Mouse (Mus musculus) E14TG2a.4 (cell line): ENCODE measurements around the gene Ulk3.

ENCODE experiments used
- H3K27me3 ChIP-seq: 2 replicates; pipeline ENCODE4 v1.6.1; 2014; ENCODE audit warnings: low read length, control low read depth; ENCODE audit not compliant: insufficient read depth
- H3K36me3 ChIP-seq: 2 replicates; pipeline ENCODE4 v1.6.1; 2014; ENCODE audit warnings: low read length, control low read depth; ENCODE audit not compliant: insufficient read depth
- H3K4me1 ChIP-seq: replicated peaks from 2 replicates; pipeline ENCODE4 v1.6.1; 2014; ENCODE audit warnings: low read depth, low read length, control low read depth
- H3K4me3 ChIP-seq: replicated peaks from 2 replicates; pipeline ENCODE4 v1.5.1; 2014; ENCODE audit warnings: mild to moderate bottlenecking, low read length
- H3K9me3 ChIP-seq: 2 replicates; pipeline ENCODE4 v1.6.1; 2014; ENCODE audit warnings: low read length, control low read depth
- CTCF ChIP-seq: conservative IDR thresholded peaks from 2 replicates; pipeline ENCODE4 v1.5.1; 2014; ENCODE audit warnings: low read length
- NANOG ChIP-seq: IDR thresholded peaks from 2 replicates; pipeline ENCODE4 v1.6.1; 2014; ENCODE audit warnings: borderline replicate concordance, low read length, mixed read lengths
- POU5F1 ChIP-seq: IDR thresholded peaks from 2 replicates; pipeline ENCODE4 v1.6.1; 2014; ENCODE audit warnings: low read length, borderline replicate concordance

Gene Ulk3

GRCm38 (mm10) chr9:57561711-57562099, 27.5 kb upstream of the Ulk3 start:
- no peak for TF ChIP-seq POU5F1
- Histone ChIP-seq H3K4me3 (peak overlapping the region; percentile 88), H3K4me1 (peaks cover 48% of the 10 kb centered on the region), H3K9me3 (no peaks in the 10 kb centered on the region), H3K36me3 (peaks cover 10% of the 10 kb centered on the region; the same call in 1 of the 2 replicates), H3K27me3 (peaks cover 9% of the 10 kb centered on the region)

- peaks cover 9% of the 10 kb centered on the region for H3K27me3 ChIP-seq
- H3K9me3 ChIP-seq: no peaks in the 10 kb centered on the region
- TF ChIP-seq POU5F1 (no peak), CTCF (no peak), NANOG (no peak)
- H3K36me3 ChIP-seq: peaks cover 14% of the 10 kb centered on the region
- H3K4me1 ChIP-seq: peaks cover 60% of the 10 kb centered on the region
- no peak overlapping the region for H3K4me3 ChIP-seq
These were observed 26.3 kb upstream of the Ulk3 start for GRCm38 (mm10) chr9:57562896-57563372.

GRCm38 (mm10) chr9:57564609-57565008, 24.6 kb upstream of the Ulk3 start:
- TF ChIP-seq NANOG (no peak), CTCF (no peak), POU5F1 (no peak)
- H3K36me3 ChIP-seq: peaks cover 31% of the 10 kb centered on the region
- H3K4me1 ChIP-seq: peaks cover 77% of the 10 kb centered on the region
- no peaks in the 10 kb centered on the region for H3K27me3 ChIP-seq
- no peaks in the 10 kb centered on the region for H3K9me3 ChIP-seq
- no peak overlapping the region for H3K4me3 ChIP-seq

GRCm38 (mm10) chr9:57565741-57566221, 23.5 kb upstream of the Ulk3 start:
- Histone ChIP-seq H3K36me3 (peaks cover 42% of the 10 kb centered on the region), H3K27me3 (no peaks in the 10 kb centered on the region), H3K4me1 (peaks cover 74% of the 10 kb centered on the region), H3K4me3 (no peak overlapping the region), H3K9me3 (no peaks in the 10 kb centered on the region)
- TF ChIP-seq CTCF: no peak
- no peak for TF ChIP-seq POU5F1
- TF ChIP-seq NANOG: no peak

- Histone ChIP-seq H3K4me3 (no peak overlapping the region), H3K36me3 (peaks cover 47% of the 10 kb centered on the region), H3K27me3 (no peaks in the 10 kb centered on the region), H3K4me1 (peaks cover 68% of the 10 kb centered on the region), H3K9me3 (no peaks in the 10 kb centered on the region)
- TF ChIP-seq NANOG (no peak), CTCF (peak; percentile 68)
These were observed 22.4 kb upstream of the Ulk3 start for GRCm38 (mm10) chr9:57566846-57567245.

GRCm38 (mm10) chr9:57568500-57568899, 20.8 kb upstream of the Ulk3 start:
- no peaks in the 10 kb centered on the region for H3K9me3 ChIP-seq
- H3K27me3 ChIP-seq: no peaks in the 10 kb centered on the region
- TF ChIP-seq NANOG (no peak), POU5F1 (no peak), CTCF (no peak)
- peaks cover 51% of the 10 kb centered on the region for H3K4me1 ChIP-seq
- H3K36me3 ChIP-seq: peaks cover 59% of the 10 kb centered on the region
- H3K4me3 ChIP-seq: no peak overlapping the region

GRCm38 (mm10) chr9:57574397-57574796, 14.9 kb upstream of the Ulk3 start:
- Histone ChIP-seq H3K36me3 (peaks cover 77% of the 10 kb centered on the region), H3K4me3 (no peak overlapping the region), H3K9me3 (no peaks in the 10 kb centered on the region), H3K4me1 (peaks cover 8% of the 10 kb centered on the region), H3K27me3 (no peaks in the 10 kb centered on the region)
- no peak for TF ChIP-seq NANOG
- no peak for TF ChIP-seq CTCF
- no peak for TF ChIP-seq POU5F1

GRCm38 (mm10) chr9:57575577-57575976, 13.7 kb upstream of the Ulk3 start:
- Histone ChIP-seq H3K4me1 (peaks cover 3% of the 10 kb centered on the region; the same call in 1 of the 2 replicates), H3K27me3 (no peaks in the 10 kb centered on the region), H3K36me3 (peaks cover 78% of the 10 kb centered on the region), H3K4me3 (no peak overlapping the region), H3K9me3 (no peaks in the 10 kb centered on the region)
- TF ChIP-seq CTCF: no peak
- TF ChIP-seq POU5F1: no peak
- TF ChIP-seq NANOG: no peak
